Comparison of ENCODE assay signal across 8 mouse cellular contexts in genomic region chr13:112673899-112674447, GRCm38 (mm10). TPM values are rescaled to one million over a fixed set of nuclear protein-coding genes. Genes with fewer than 3 reads are reported as not detected.
DNase-seq lines count a peak whose midpoint lies in the region; ATAC-seq and TF ChIP-seq lines count a peak whose summit lies in the region.

No protein-coding gene starts in this region.

- no peak overlapping the region for H3K9ac ChIP-seq in hindbrain, postnatal 0 days (replicated peaks; ENCODE audit: low read length)

- peaks cover 13% of the 10 kb centered on the region for H3K36me3 ChIP-seq in hindbrain, postnatal 0 days (ENCODE audit: insufficient read depth, low read length)

- H3K9me3 ChIP-seq in hindbrain, postnatal 0 days (ENCODE audit: low read length) = no peaks in the 10 kb centered on the region

- H3K27ac ChIP-seq in hindbrain, postnatal 0 days = no peak overlapping the region

- H3K4me2 ChIP-seq in hindbrain, postnatal 0 days (ENCODE audit: low read depth, low read length) = no peak overlapping the region

- peak; percentile 65 for DNase-seq in right cerebral cortex, adult 18-20 months
- no peak for DNase-seq in right cerebral cortex, postnatal 25 days
- DNase-seq in cerebellum, postnatal 14 days = peak; percentile 80 to 81
- DNase-seq in gastrocnemius, adult 18-20 months (ENCODE audit: low spot score) = peak; percentile 80
- DNase-seq in hindbrain, postnatal 0 days (ENCODE audit: low spot score) = peak; percentile 94
- DNase-seq in left cerebral cortex, adult 11 months (ENCODE audit: low spot score) = peak; percentile 36
- peak; percentile 58 to 74 for DNase-seq in lung, postnatal 4 days
- DNase-seq in right cerebral cortex, postnatal 36 days (ENCODE audit: low spot score in 2 of 2) = peak; percentile 13 to 27

- peak; percentile 96 for TF ChIP-seq CTCF in hindbrain, postnatal 0 days (IDR thresholded peaks at IDR 0.05; ENCODE audit: low read depth)

- WGBS in hindbrain, postnatal 0 days = 8% methylated on average over 9 of the region's 9 CpGs

- H3K4me1 ChIP-seq in hindbrain, postnatal 0 days (ENCODE audit: insufficient read depth, low read length) = no peaks in the 10 kb centered on the region

- peak; percentile 86 for ATAC-seq in hindbrain, postnatal 0 days

- H3K4me3 ChIP-seq in hindbrain, postnatal 0 days (ENCODE audit: low read length) = no peak overlapping the region

- H3K27me3 ChIP-seq in hindbrain, postnatal 0 days (ENCODE audit: insufficient read depth, low read length) = no peaks in the 10 kb centered on the region

RNA-seq across cellular contexts. Expression of gene Slc38a9, which starts 13.4 kb away (rescaled TPM):
- 1 to 10 TPM; 4.8 to 6.2 TPM for total RNA-seq in gastrocnemius, adult 18-20 months (2021)
- total RNA-seq in hindbrain, postnatal 0 days (2014; rRNA removed) = 8.1 and 11.6 TPM in 2 replicates
- 9.7 and 10.3 TPM in 2 replicates for polyA plus RNA-seq in hindbrain, postnatal 0 days (2015; fragmentation: Nextera tagmentation; extraction: Ambion mirVana)

RNA-seq across cellular contexts. Expression of gene Ddx4, which starts 21.7 kb away (rescaled TPM):
- total RNA-seq in gastrocnemius, adult 18-20 months (2021) = not detected
- total RNA-seq in hindbrain, postnatal 0 days (2014; rRNA removed) = 0.32 and 0.37 TPM in 2 replicates
- polyA plus RNA-seq in hindbrain, postnatal 0 days (2015; fragmentation: Nextera tagmentation; extraction: Ambion mirVana) = 0.41 and 1.00 TPM in 2 replicates
